Mouse (Mus musculus): ENCODE measurements around the gene Slc36a3. TPM values are rescaled to one million over a fixed set of nuclear protein-coding genes. Genes with fewer than 3 reads are reported as not detected.

The Slc36a3 gene
- polyA plus RNA-seq, 1 experiment from 2014 or later = not detected

DNA sequence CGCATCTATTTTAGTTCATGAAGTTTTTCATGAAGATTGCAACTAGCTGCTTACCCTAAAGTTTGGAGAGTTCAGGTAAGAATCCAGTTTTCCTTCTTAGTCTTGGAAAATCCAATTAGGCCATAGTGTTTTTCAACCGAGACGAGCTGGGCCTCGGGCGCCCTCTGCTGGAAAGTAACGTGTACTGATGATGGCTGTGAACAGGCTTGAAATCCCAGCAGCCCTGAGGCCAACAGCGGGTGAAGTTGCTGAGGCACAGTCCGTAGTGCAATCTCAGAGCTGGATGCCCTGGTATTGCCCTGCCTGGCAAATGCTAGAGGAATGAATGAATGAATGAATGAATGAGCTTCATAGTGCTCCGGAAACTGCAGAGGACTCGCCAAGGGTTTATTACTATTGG is 64.5 kb downstream of the Slc36a3 start:
- Histone ChIP-seq H3K27me3 (no peaks in the 10 kb centered on the region), H3K9me3 (replicated peaks) (no peaks in the 10 kb centered on the region), H3K4me3 (replicated peaks) (no peak overlapping the region), H3K9ac (no peak overlapping the region), H3K36me3 (no peaks in the 10 kb centered on the region), H3K4me1 (peaks cover 3% of the 10 kb centered on the region), H3K4me2 (replicated peaks) (no peak overlapping the region; the same call in 1 of the 2 replicates), H3K27ac (replicated peaks) (no peak overlapping the region)
- 7% methylated on average over 10 of the region's 10 CpGs for WGBS
- ATAC-seq (ENCODE audit: insufficient number of reproducible peaks, low FRiP score, low TSS enrichment, low read depth) = no peak

DNA sequence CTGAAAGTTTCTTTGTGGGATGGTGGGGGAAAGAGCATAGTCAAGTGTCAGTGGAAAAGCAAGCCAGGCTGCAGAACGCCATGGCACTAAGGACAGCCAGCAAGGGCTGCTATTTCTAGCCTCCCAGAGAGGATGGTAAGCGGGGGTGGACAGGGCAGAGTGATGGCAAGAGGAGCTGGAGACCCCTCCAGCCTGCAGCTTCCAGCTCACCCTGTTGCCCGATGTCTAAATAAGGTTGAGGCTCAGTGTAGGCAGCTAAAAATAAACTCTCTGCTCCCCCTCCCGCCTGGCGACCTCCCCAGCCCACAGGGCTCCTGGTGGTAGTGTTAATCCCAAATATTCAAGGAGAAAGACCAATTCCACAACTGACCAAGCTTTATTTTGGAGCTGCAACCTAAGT is 66.1 kb downstream of the Slc36a3 start:
- H3K9me3 ChIP-seq (replicated peaks) = no peaks in the 10 kb centered on the region
- peaks cover 3% of the 10 kb centered on the region for H3K4me1 ChIP-seq
- no peak for ATAC-seq (ENCODE audit: insufficient number of reproducible peaks, low FRiP score, low TSS enrichment, low read depth)
- no peaks in the 10 kb centered on the region for H3K36me3 ChIP-seq
- no peak overlapping the region for H3K4me3 ChIP-seq (replicated peaks)
- no peak overlapping the region for H3K9ac ChIP-seq
- no peak overlapping the region for H3K4me2 ChIP-seq (replicated peaks)
- H3K27ac ChIP-seq (replicated peaks) = no peak overlapping the region
- H3K27me3 ChIP-seq = no peaks in the 10 kb centered on the region
- 52% methylated on average over 5 of the region's 5 CpGs for WGBS

DNA sequence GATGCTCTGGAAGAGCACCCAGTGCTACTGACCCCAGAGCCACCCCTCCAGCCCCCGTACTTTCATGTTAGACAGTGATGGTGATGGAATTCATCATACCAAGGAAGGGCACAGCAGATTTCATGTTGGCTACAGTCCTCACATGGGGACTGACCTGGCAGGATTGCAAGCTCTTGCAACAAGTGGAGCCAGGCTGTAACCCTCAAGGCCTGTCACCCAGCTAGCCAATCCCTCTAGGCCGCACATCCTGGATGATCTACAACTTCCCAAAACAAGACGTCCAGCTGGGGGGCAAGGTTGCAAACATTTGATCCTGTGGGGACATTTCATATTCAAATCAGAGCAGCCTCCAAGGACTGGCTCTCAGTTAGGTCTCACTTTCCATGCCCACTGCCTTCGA is 66.9 kb downstream of the Slc36a3 start:
- H3K4me1 ChIP-seq = peaks cover 3% of the 10 kb centered on the region
- H3K36me3 ChIP-seq = no peaks in the 10 kb centered on the region
- H3K9me3 ChIP-seq (replicated peaks) = no peaks in the 10 kb centered on the region
- no peaks in the 10 kb centered on the region for H3K27me3 ChIP-seq
- ATAC-seq (ENCODE audit: insufficient number of reproducible peaks, low FRiP score, low TSS enrichment, low read depth) = no peak
- H3K27ac ChIP-seq (replicated peaks) = no peak overlapping the region
- H3K9ac ChIP-seq = no peak overlapping the region
- H3K4me2 ChIP-seq (replicated peaks) = no peak overlapping the region
- no peak overlapping the region for H3K4me3 ChIP-seq (replicated peaks)
- 77% methylated on average over 4 of the region's 4 CpGs for WGBS

DNA sequence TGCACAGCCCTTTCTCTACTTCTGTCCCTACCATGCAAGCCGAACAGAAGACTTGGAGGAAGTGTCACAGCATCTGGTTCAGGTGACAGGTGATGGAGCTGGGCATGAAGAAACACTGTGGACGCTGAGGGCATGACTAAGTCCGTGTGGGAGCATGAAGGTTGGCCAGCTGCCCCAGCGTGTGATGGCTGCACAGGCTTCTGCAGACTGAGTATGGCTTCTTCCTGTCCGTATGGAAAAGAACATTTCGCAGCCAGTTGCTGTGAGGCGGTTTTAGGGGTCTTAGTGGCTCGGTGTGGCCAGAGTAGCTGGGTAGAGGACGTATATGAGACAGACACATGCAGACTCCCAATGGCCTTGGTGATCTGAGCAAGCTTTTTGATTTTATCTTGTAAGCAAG is 70.3 kb downstream of the Slc36a3 start:
- Histone ChIP-seq H3K4me2 (replicated peaks) (no peak overlapping the region), H3K36me3 (no peaks in the 10 kb centered on the region), H3K27me3 (no peaks in the 10 kb centered on the region; the same call in 1 of the 2 replicates), H3K9me3 (replicated peaks) (no peaks in the 10 kb centered on the region), H3K4me3 (replicated peaks) (no peak overlapping the region), H3K4me1 (peaks cover 13% of the 10 kb centered on the region; the same call in 1 of the 2 replicates), H3K27ac (replicated peaks) (no peak overlapping the region), H3K9ac (no peak overlapping the region)
- no peak for ATAC-seq (ENCODE audit: insufficient number of reproducible peaks, low FRiP score, low TSS enrichment, low read depth)
- 88% methylated on average over 9 of the region's 9 CpGs for WGBS

DNA sequence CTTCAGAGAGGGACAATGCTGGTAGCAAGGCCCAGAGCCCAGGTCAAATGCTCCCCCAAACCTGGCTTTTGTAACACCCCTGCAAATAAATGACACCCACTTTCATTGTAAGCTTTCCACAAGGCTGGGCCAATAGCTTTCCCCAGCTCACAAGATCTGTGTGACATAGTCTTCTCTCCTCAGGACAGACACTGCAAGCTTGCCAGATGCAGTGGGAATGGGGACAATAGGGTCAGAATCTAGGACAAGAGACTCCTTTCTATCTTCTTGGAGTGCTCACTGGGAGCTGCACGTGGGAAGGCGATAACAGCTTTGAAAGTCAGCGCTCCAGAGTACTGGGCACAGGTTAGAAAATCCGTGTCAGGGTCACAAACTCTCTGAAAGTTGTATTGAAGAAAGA is 72.3 kb downstream of the Slc36a3 start:
- no peak overlapping the region for H3K4me3 ChIP-seq (replicated peaks)
- 89% methylated on average over 4 of the region's 4 CpGs for WGBS

DNA sequence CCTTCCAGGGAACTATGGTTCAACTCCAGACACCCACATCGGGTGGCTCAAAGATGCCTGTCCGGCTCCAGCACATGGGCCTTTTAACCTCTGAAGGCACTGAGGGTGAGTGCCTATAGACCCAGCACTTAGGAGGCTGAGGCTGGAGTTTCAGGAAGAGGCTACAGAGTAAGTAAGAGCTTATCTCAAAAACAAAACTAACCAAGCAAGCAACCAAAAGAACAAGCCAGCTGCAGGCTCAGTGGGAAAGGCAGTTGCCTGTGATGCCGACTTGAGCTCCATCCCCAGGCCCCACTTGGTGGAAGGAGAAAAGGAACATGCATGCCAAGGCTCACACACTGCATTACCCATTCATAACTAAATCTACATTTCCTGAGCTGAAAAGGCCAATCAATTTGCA is 73.0 kb downstream of the Slc36a3 start:
- Histone ChIP-seq H3K4me1 (peaks cover 13% of the 10 kb centered on the region; the same call in 1 of the 2 replicates), H3K9me3 (replicated peaks) (no peaks in the 10 kb centered on the region), H3K27ac (replicated peaks) (no peak overlapping the region), H3K4me2 (replicated peaks) (no peak overlapping the region), H3K36me3 (no peaks in the 10 kb centered on the region), H3K4me3 (replicated peaks) (no peak overlapping the region), H3K9ac (peak overlapping the region; percentile 21; the same call in 1 of the 2 replicates), H3K27me3 (no peaks in the 10 kb centered on the region; the same call in 1 of the 2 replicates)
- WGBS = 44% methylated on average over 3 of the region's 3 CpGs
- ATAC-seq (ENCODE audit: insufficient number of reproducible peaks, low FRiP score, low TSS enrichment, low read depth) = no peak

More for the DNA sequence above, 72.3 kb downstream of the Slc36a3 start:
- no peak overlapping the region for H3K4me2 ChIP-seq (replicated peaks)
- H3K9me3 ChIP-seq (replicated peaks) = no peaks in the 10 kb centered on the region
- ATAC-seq (ENCODE audit: insufficient number of reproducible peaks, low FRiP score, low TSS enrichment, low read depth) = no peak
- no peak overlapping the region for H3K27ac ChIP-seq (replicated peaks)
- no peak overlapping the region for H3K9ac ChIP-seq
- H3K36me3 ChIP-seq = no peaks in the 10 kb centered on the region
- H3K27me3 ChIP-seq = no peaks in the 10 kb centered on the region; the same call in 1 of the 2 replicates
- H3K4me1 ChIP-seq = peaks cover 13% of the 10 kb centered on the region; the same call in 1 of the 2 replicates

DNA sequence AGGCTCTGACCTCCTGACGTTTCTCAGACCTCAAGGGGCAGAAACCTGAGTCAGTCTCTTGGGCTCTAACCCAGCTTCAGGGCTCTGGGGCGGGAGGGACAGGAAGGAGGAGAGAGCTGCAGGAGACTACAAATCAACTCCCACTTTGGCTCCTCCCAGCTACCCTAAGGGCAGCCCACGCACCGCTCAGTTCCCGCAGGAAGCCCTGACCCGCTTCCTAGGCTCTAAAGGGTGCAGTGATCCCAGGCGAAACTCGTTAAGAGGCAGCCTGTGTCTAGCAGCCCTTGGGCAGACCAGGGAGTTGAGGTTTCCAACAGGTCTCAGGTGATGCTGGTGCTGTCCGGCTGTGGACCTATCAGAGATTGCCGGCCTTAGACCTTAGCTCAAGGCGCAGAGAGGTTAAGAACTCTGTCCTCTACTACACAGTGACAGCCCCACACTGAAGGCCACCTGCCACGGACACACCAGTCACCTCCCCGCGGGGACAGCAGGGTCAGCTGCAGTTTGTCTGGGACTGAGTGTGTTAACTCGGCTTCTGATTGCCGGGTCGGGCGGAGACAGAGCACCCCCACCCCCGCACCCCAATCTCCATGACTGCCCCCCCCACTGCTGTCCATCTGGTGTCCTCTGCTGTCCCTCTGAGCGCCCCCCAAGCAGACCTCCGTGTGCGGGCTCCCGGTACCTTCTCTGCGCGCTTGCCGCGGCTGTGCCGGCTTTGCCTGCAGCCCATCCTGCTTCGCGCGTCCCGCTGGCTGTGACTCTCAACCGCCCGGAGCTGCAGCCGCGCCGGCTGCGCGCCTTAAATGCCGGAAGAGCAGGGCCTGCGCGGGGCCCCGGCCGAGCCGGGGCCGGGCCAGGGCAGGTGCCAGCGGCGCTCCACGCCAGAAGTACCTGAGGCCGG is 73.9 kb downstream of the Slc36a3 start, which contains the start of gene Ccdc69:
Gene Ccdc69 (minus strand): TSS at position 801 of the 901 bp plus-strand sequence.
- Histone ChIP-seq H3K9ac (peak within 1 kb of the TSS; percentile 21), H3K4me3 (replicated peaks) (peak within 1 kb of the TSS; percentile 50), H3K27ac (replicated peaks) (no peak within 1 kb of the TSS), H3K9me3 (replicated peaks) (no peaks in the 10 kb centered on the region), H3K4me1 (peaks cover 16% of the 10 kb centered on the region; the same call in 1 of the 2 replicates), H3K27me3 (no peaks in the 10 kb centered on the region; the same call in 1 of the 2 replicates), H3K4me2 (replicated peaks) (peak within 1 kb of the TSS; percentile 79), H3K36me3 (no peaks in the 10 kb centered on the region)
- WGBS = under 1% methylated on average over 50 of the region's 50 CpGs
- ATAC-seq (ENCODE audit: insufficient number of reproducible peaks, low FRiP score, low TSS enrichment, low read depth) = peak; percentile 48; the same call in 1 of the 2 replicates

DNA sequence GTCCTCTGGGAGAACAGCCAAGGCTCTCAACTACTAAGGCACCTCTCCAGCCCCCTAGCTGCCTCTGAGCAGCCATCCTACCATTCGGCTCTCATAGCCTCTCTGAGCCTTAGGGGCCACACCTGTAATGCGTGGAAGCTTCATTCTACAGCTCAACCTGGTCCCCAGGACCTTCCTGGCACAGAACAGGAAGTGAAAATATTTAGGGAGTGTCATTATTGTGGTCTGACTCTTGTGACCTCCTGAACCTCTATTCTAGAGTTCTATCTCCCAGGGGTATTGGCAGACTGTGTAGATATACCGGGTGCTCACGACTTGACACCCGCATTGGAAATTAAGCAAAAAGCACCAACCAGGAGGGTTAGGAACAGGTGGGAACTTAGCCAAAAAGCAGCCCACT is 75.3 kb downstream of the Slc36a3 start:
- Histone ChIP-seq H3K27ac (replicated peaks) (no peak overlapping the region), H3K27me3 (no peaks in the 10 kb centered on the region; the same call in 1 of the 2 replicates), H3K4me3 (replicated peaks) (no peak overlapping the region), H3K36me3 (no peaks in the 10 kb centered on the region), H3K4me2 (replicated peaks) (no peak overlapping the region), H3K9me3 (replicated peaks) (no peaks in the 10 kb centered on the region), H3K4me1 (peaks cover 16% of the 10 kb centered on the region; the same call in 1 of the 2 replicates), H3K9ac (no peak overlapping the region)
- 86% methylated on average over 5 of the region's 5 CpGs for WGBS
- no peak for ATAC-seq (ENCODE audit: insufficient number of reproducible peaks, low FRiP score, low TSS enrichment, low read depth)

DNA sequence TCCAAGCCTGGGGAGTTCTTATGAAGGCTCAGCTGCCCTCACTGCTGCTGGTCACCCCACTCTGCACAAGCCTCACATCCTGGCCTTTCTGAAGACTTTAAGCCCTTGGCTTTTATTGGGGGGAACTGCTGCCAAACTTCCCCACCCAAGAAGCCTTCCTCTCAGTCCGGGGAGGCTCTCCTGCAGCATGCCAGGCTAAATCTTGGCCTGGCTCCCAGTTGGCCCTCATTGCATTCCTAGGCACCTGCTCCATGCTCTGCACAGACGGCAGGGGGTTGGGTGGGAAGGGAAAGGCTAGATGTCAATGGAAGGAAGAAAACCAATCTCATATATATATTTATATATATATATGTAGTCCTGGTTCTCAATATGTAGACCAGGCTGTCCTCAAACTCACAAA is 75.9 kb downstream of the Slc36a3 start:
- no peak overlapping the region for H3K27ac ChIP-seq (replicated peaks)
- H3K9me3 ChIP-seq (replicated peaks) = no peaks in the 10 kb centered on the region
- H3K4me1 ChIP-seq = peaks cover 16% of the 10 kb centered on the region; the same call in 1 of the 2 replicates
- H3K27me3 ChIP-seq = no peaks in the 10 kb centered on the region; the same call in 1 of the 2 replicates
- no peak for ATAC-seq (ENCODE audit: insufficient number of reproducible peaks, low FRiP score, low TSS enrichment, low read depth)
- 40% methylated on average over 2 of the region's 2 CpGs for WGBS
- H3K9ac ChIP-seq = no peak overlapping the region
- no peaks in the 10 kb centered on the region for H3K36me3 ChIP-seq
- H3K4me3 ChIP-seq (replicated peaks) = no peak overlapping the region
- no peak overlapping the region for H3K4me2 ChIP-seq (replicated peaks)

Measured in embryonic facial prominence, embryonic 15.5 days (tissue).